Mouse (Mus musculus): ENCODE data around the gene Ralgds. TPM values are rescaled to one million over a fixed set of nuclear protein-coding genes. Genes with fewer than 3 reads are reported as not detected.
A peak's percentile ranks its signal among the peaks of the same experiment; 100 is the strongest.

Gene Ralgds
- polyA plus RNA-seq, 1 experiment from 2014 or later, result 27.5 TPM

- Histone ChIP-seq H3K27me3 (replicated peaks) (no peaks in the 10 kb centered on the region), H3K9me3 (no peaks in the 10 kb centered on the region), H3K36me3 (no peaks in the 10 kb centered on the region), H3K9ac (0 out of 2 replicates have a peak overlapping the region, but pooled peaks have one; percentile 9), H3K4me1 (peaks cover 35% of the 10 kb centered on the region), H3K27ac (peak overlapping the region; percentile 91), H3K4me3 (replicated peaks) (no peak overlapping the region), H3K4me2 (peak overlapping the region; percentile 28; the same call in 1 of the 2 replicates)
- WGBS, result 21% methylated on average over 11 of the region's 11 CpGs
- ATAC-seq (ENCODE audit: insufficient read depth, low FRiP score, low read depth), result peak; percentile 78
Observed at GRCm38 (mm10) chr2:28525219-28525942, 12.5 kb downstream of the Ralgds start.

- Histone ChIP-seq H3K4me2 (peak overlapping the region; percentile 28), H3K4me1 (peaks cover 35% of the 10 kb centered on the region), H3K9ac (no peak overlapping the region; the same call in 1 of the 2 replicates), H3K9me3 (no peaks in the 10 kb centered on the region), H3K27ac (peak overlapping the region; percentile 91), H3K27me3 (replicated peaks) (no peaks in the 10 kb centered on the region), H3K4me3 (replicated peaks) (no peak overlapping the region), H3K36me3 (no peaks in the 10 kb centered on the region)
- ATAC-seq (ENCODE audit: insufficient read depth, low FRiP score, low read depth), result peak; percentile 4; the same call in 1 of the 2 replicates
- 36% methylated on average over 12 of the region's 12 CpGs for WGBS
Observed at GRCm38 (mm10) chr2:28525943-28526876, 13.3 kb downstream of the Ralgds start.

GRCm38 (mm10) chr2:28527436-28528353, 14.8 kb downstream of the Ralgds start:
- Histone ChIP-seq H3K4me3 (replicated peaks) (no peak overlapping the region), H3K27ac (no peak overlapping the region), H3K4me2 (no peak overlapping the region), H3K9ac (no peak overlapping the region), H3K36me3 (no peaks in the 10 kb centered on the region), H3K9me3 (no peaks in the 10 kb centered on the region), H3K4me1 (peaks cover 38% of the 10 kb centered on the region), H3K27me3 (replicated peaks) (no peaks in the 10 kb centered on the region)
- 89% methylated on average over 20 of the region's 20 CpGs for WGBS
- no peak for ATAC-seq (ENCODE audit: insufficient read depth, low FRiP score, low read depth)

GRCm38 (mm10) chr2:28528354-28528730, 15.4 kb downstream of the Ralgds start:
- peaks cover 42% of the 10 kb centered on the region for H3K4me1 ChIP-seq
- WGBS, result 92% methylated on average over 7 of the region's 7 CpGs
- ATAC-seq (ENCODE audit: insufficient read depth, low FRiP score, low read depth), result no peak
- no peaks in the 10 kb centered on the region for H3K36me3 ChIP-seq
- no peaks in the 10 kb centered on the region for H3K9me3 ChIP-seq
- no peak overlapping the region for H3K4me2 ChIP-seq
- H3K4me3 ChIP-seq (replicated peaks), result no peak overlapping the region
- no peak overlapping the region for H3K27ac ChIP-seq
- H3K27me3 ChIP-seq (replicated peaks), result no peaks in the 10 kb centered on the region
- no peak overlapping the region for H3K9ac ChIP-seq

GRCm38 (mm10) chr2:28529856-28530255, 16.9 kb downstream of the Ralgds start:
- no peak overlapping the region for H3K4me2 ChIP-seq
- ATAC-seq (ENCODE audit: insufficient read depth, low FRiP score, low read depth), result no peak
- WGBS, result 76% methylated on average over 4 of the region's 4 CpGs
- H3K27ac ChIP-seq, result no peak overlapping the region; the same call in 1 of the 2 replicates
- no peaks in the 10 kb centered on the region for H3K36me3 ChIP-seq
- H3K9me3 ChIP-seq, result no peaks in the 10 kb centered on the region
- H3K27me3 ChIP-seq (replicated peaks), result no peaks in the 10 kb centered on the region
- H3K4me1 ChIP-seq, result peaks cover 42% of the 10 kb centered on the region
- H3K4me3 ChIP-seq (replicated peaks), result no peak overlapping the region
- H3K9ac ChIP-seq, result no peak overlapping the region

- Histone ChIP-seq H3K36me3 (no peaks in the 10 kb centered on the region), H3K4me3 (replicated peaks) (no peak overlapping the region), H3K27ac (no peak overlapping the region; the same call in 1 of the 2 replicates), H3K4me2 (no peak overlapping the region), H3K27me3 (replicated peaks) (no peaks in the 10 kb centered on the region), H3K4me1 (peaks cover 42% of the 10 kb centered on the region), H3K9ac (no peak overlapping the region), H3K9me3 (no peaks in the 10 kb centered on the region)
- no peak for ATAC-seq (ENCODE audit: insufficient read depth, low FRiP score, low read depth)
- 55% methylated on average over 7 of the region's 7 CpGs for WGBS
Observed at GRCm38 (mm10) chr2:28530311-28530710, 17.4 kb downstream of the Ralgds start.

- no peaks in the 10 kb centered on the region for H3K27me3 ChIP-seq (replicated peaks)
- H3K27ac ChIP-seq, result peak overlapping the region; percentile 82
- peak overlapping the region; percentile 69 for H3K4me3 ChIP-seq (replicated peaks)
- H3K9me3 ChIP-seq, result no peaks in the 10 kb centered on the region
- ATAC-seq (ENCODE audit: insufficient read depth, low FRiP score, low read depth), result peak; percentile 89
- H3K36me3 ChIP-seq, result no peaks in the 10 kb centered on the region
- peak overlapping the region; percentile 87 for H3K4me2 ChIP-seq
- H3K9ac ChIP-seq, result peak overlapping the region; percentile 64
- peaks cover 54% of the 10 kb centered on the region for H3K4me1 ChIP-seq
- 3% methylated on average over 49 of the region's 49 CpGs for WGBS
Observed at GRCm38 (mm10) chr2:28532938-28533771, 20.2 kb downstream of the Ralgds start.

GRCm38 (mm10) chr2:28533901-28534435, 21.0 kb downstream of the Ralgds start:
- ATAC-seq (ENCODE audit: insufficient read depth, low FRiP score, low read depth), result no peak
- 73% methylated on average over 7 of the region's 7 CpGs for WGBS

GRCm38 (mm10) chr2:28534436-28535262, 21.7 kb downstream of the Ralgds start:
- Histone ChIP-seq H3K9me3 (no peaks in the 10 kb centered on the region), H3K4me2 (peak overlapping the region; percentile 87), H3K4me3 (replicated peaks) (peak overlapping the region; percentile 69), H3K9ac (no peak overlapping the region), H3K4me1 (peaks cover 69% of the 10 kb centered on the region), H3K36me3 (no peaks in the 10 kb centered on the region), H3K27ac (peak overlapping the region; percentile 82), H3K27me3 (replicated peaks) (no peaks in the 10 kb centered on the region)
- 0 out of 2 replicates have a peak, but pooled peaks have one; percentile 5 for ATAC-seq (ENCODE audit: insufficient read depth, low FRiP score, low read depth)
- 41% methylated on average over 11 of the region's 11 CpGs for WGBS

More at GRCm38 (mm10) chr2:28533901-28534435, 21.0 kb downstream of the Ralgds start:
- Histone ChIP-seq H3K27ac (peak overlapping the region; percentile 82), H3K36me3 (no peaks in the 10 kb centered on the region), H3K9ac (peak overlapping the region; percentile 64), H3K4me3 (replicated peaks) (peak overlapping the region; percentile 69), H3K9me3 (no peaks in the 10 kb centered on the region), H3K4me2 (peak overlapping the region; percentile 87), H3K4me1 (peaks cover 62% of the 10 kb centered on the region), H3K27me3 (replicated peaks) (no peaks in the 10 kb centered on the region)

GRCm38 (mm10) chr2:28535263-28535540, 22.3 kb downstream of the Ralgds start:
- H3K9ac ChIP-seq, result no peak overlapping the region
- peaks cover 74% of the 10 kb centered on the region for H3K4me1 ChIP-seq
- no peak overlapping the region for H3K4me3 ChIP-seq (replicated peaks)

More at GRCm38 (mm10) chr2:28535263-28535540, 22.3 kb downstream of the Ralgds start:
- ATAC-seq (ENCODE audit: insufficient read depth, low FRiP score, low read depth), result no peak
- H3K4me2 ChIP-seq, result peak overlapping the region; percentile 87; the same call in 1 of the 2 replicates
- no peaks in the 10 kb centered on the region for H3K9me3 ChIP-seq
- H3K27ac ChIP-seq, result peak overlapping the region; percentile 82
- H3K36me3 ChIP-seq, result no peaks in the 10 kb centered on the region
- WGBS, result 51% methylated on average over 4 of the region's 4 CpGs
- H3K27me3 ChIP-seq (replicated peaks), result no peaks in the 10 kb centered on the region

Measured in stomach, embryonic 15.5 days (tissue).